Mouse (Mus musculus) CH12.LX (cell line): ENCODE data around the gene Nat9. TPM values are rescaled to one million over a fixed set of nuclear protein-coding genes. Genes with fewer than 3 reads are reported as not detected.

Experiments used
- DNase-seq: peaks from one replicate; pipeline ENCODE4 v3.0.0-alpha.2; 2013; ENCODE audit errors: extremely low read depth
- H3K27ac ChIP-seq: 2 replicates; pipeline ENCODE4 v1.5.1; 2012; ENCODE audit warnings: low read depth, mild to moderate bottlenecking, control low read depth, moderate library complexity; ENCODE audit not compliant: insufficient read depth
- H3K27me3 ChIP-seq: replicated peaks from 2 replicates; pipeline ENCODE3; 2012; ENCODE audit warnings: inconsistent platforms
- H3K36me3 ChIP-seq, 2 experiments: replicated peaks in 1 of 2; 2 replicates each; pipeline versions ENCODE3 to v1.6.1; 2012; ENCODE audit warnings: inconsistent platforms in 1 of 2, low read length in 1 of 2, mild to moderate bottlenecking in 1 of 2, mixed read lengths in 1 of 2, moderate library complexity in 1 of 2; ENCODE audit not compliant: control insufficient read depth in 1 of 2, insufficient read depth in 1 of 2
- H3K4me1 ChIP-seq, 2 experiments: 2 replicates each; pipeline ENCODE4 v1.6.1; 2012; ENCODE audit warnings: inconsistent platforms in 1 of 2, moderate library complexity in 1 of 2; ENCODE audit not compliant: insufficient read depth in 2 of 2, control insufficient read depth in 1 of 2
- H3K4me2 ChIP-seq: 2 replicates; pipeline ENCODE4 v1.6.1; 2012; ENCODE audit warnings: low read depth, mild to moderate bottlenecking, control low read depth; ENCODE audit not compliant: poor library complexity, insufficient read depth, severe bottlenecking
- H3K4me3 ChIP-seq, 3 experiments: fragments of 150-350 bp in 1 of 3; sonication (generic) in 1 of 3; replicated peaks in 1 of 3; 2 replicates each; pipeline versions ENCODE3 to v1.5.1; 2011 to 2012; ENCODE audit warnings: low read depth in 2 of 3, low read length in 2 of 3, mild to moderate bottlenecking in 2 of 3, moderate library complexity in 2 of 3, control low read depth in 1 of 3, improper control_type of control experiment in 1 of 3, inconsistent platforms in 1 of 3, mixed read lengths in 1 of 3; ENCODE audit not compliant: poor library complexity in 1 of 3
- H3K79me2 ChIP-seq: replicated peaks from 2 replicates; pipeline ENCODE4 v1.6.1; 2012; ENCODE audit warnings: mild to moderate bottlenecking, moderate library complexity; ENCODE audit not compliant: control insufficient read depth, poor library complexity, insufficient read depth, severe bottlenecking; ENCODE audit errors: extremely low read depth
- H3K9ac ChIP-seq: 2 replicates; pipeline ENCODE4 v1.6.1; 2012; ENCODE audit warnings: low read depth, mild to moderate bottlenecking, control low read depth, moderate library complexity; ENCODE audit not compliant: insufficient read depth
- H3K9me3 ChIP-seq: replicated peaks from 2 replicates; pipeline ENCODE3; 2012; ENCODE audit warnings: low read length, inconsistent platforms, mixed read lengths
- BHLHE40 ChIP-seq: IDR thresholded peaks from 2 replicates; pipeline ENCODE4 v1.6.1; 2011; ENCODE audit warnings: mild to moderate bottlenecking, low read depth, low read length, improper control_type of control experiment
- EP300 ChIP-seq: IDR thresholded peaks from 2 replicates; pipeline ENCODE4 v1.6.1; 2011; ENCODE audit warnings: low read length, improper control_type of control experiment
- IRF4 ChIP-seq: IDR thresholded peaks from 2 replicates; pipeline ENCODE4 v1.6.1; 2014; ENCODE audit warnings: low read depth, mild to moderate bottlenecking, inconsistent platforms, low read length, improper control_type of control experiment
- JUN ChIP-seq: IDR thresholded peaks from 2 replicates; pipeline ENCODE4 v1.6.1; 2011; ENCODE audit warnings: low read depth, mild to moderate bottlenecking, low read length, improper control_type of control experiment, moderate library complexity; ENCODE audit not compliant: insufficient read depth
- MAX ChIP-seq: IDR thresholded peaks from 2 replicates; pipeline ENCODE4 v1.6.1; 2011; ENCODE audit warnings: low read length, improper control_type of control experiment
- MEF2A ChIP-seq: IDR thresholded peaks from 2 replicates; pipeline ENCODE4 v1.6.1; 2014; ENCODE audit warnings: low read depth, mild to moderate bottlenecking, inconsistent platforms, low read length, improper control_type of control experiment, borderline replicate concordance
- MXI1 ChIP-seq: IDR thresholded peaks from 2 replicates; pipeline ENCODE4 v1.6.1; 2011; ENCODE audit warnings: mild to moderate bottlenecking, low read depth, low read length, improper control_type of control experiment
- MYC ChIP-seq: IDR thresholded peaks from 2 replicates; pipeline ENCODE4 v1.6.1; 2011; ENCODE audit warnings: low read depth, mild to moderate bottlenecking, improper control_type of control experiment, low read length
- NRF1 ChIP-seq: IDR thresholded peaks from 2 replicates; pipeline ENCODE4 v1.6.1; 2014; ENCODE audit warnings: low read depth, mild to moderate bottlenecking, inconsistent platforms, low read length, improper control_type of control experiment, moderate library complexity
- POLR2A ChIP-seq: IDR thresholded peaks from 2 replicates; pipeline ENCODE4 v1.6.1; 2011; ENCODE audit warnings: low read depth, mild to moderate bottlenecking, improper control_type of control experiment, low read length
- POLR2AphosphoS2 ChIP-seq: IDR thresholded peaks from 2 replicates; pipeline ENCODE4 v1.6.1; 2011; ENCODE audit warnings: low read depth, low read length, improper control_type of control experiment
- RAD21 ChIP-seq: IDR thresholded peaks from 2 replicates; pipeline ENCODE4 v1.6.1; 2011; ENCODE audit warnings: low read depth, mild to moderate bottlenecking, low read length, improper control_type of control experiment, moderate library complexity
- RCOR1 ChIP-seq: conservative IDR thresholded peaks from 2 replicates; pipeline ENCODE4 v1.6.1; 2012; ENCODE audit warnings: low read depth, mild to moderate bottlenecking, inconsistent platforms, low read length, improper control_type of control experiment
- TBP ChIP-seq: conservative IDR thresholded peaks from 2 replicates; pipeline ENCODE4 v1.6.1; 2011; ENCODE audit warnings: low read depth, low read length, improper control_type of control experiment
- TCF12 ChIP-seq: IDR thresholded peaks from 2 replicates; pipeline ENCODE4 v1.6.1; 2014; ENCODE audit warnings: low read depth, mild to moderate bottlenecking, inconsistent platforms, low read length, improper control_type of control experiment
- UBTF ChIP-seq: IDR thresholded peaks from 2 replicates; pipeline ENCODE4 v1.6.1; 2012; ENCODE audit warnings: low read depth, mild to moderate bottlenecking, inconsistent platforms, low read length, improper control_type of control experiment, moderate library complexity
- USF1 ChIP-seq: IDR thresholded peaks from 2 replicates; pipeline ENCODE4 v1.6.1; 2014; ENCODE audit warnings: low read depth, mild to moderate bottlenecking, inconsistent platforms, low read length, improper control_type of control experiment
- USF2 ChIP-seq: conservative IDR thresholded peaks from 2 replicates; pipeline ENCODE4 v1.6.1; 2011; ENCODE audit warnings: low read depth, low read length, improper control_type of control experiment
- ZKSCAN1 ChIP-seq: IDR thresholded peaks from 2 replicates; pipeline ENCODE4 v1.6.1; 2012; ENCODE audit warnings: low read depth, inconsistent platforms, low read length, improper control_type of control experiment, borderline replicate concordance
- dilution Hi-C: fragments of 300-500 bp; cut with MboI; formaldehyde crosslinking; loops from 2 replicates; pipeline ENCODE4 v1.14.3; 2020; ENCODE audit warnings: low sequenced_read_pairs; ENCODE audit not compliant: extremely low pct_unique_long_range_greater_than_20kb, extremely low pct_ligation_motif_present
- in situ Hi-C: fragments of 300-500 bp; cut with MboI; formaldehyde crosslinking; loops from 3 replicates; pipeline ENCODE4 v1.14.3; 2019; ENCODE audit warnings: low sequenced_read_pairs, low pct_ligation_motif_present, low pct_unique_long_range_greater_than_20kb, mixed read lengths
- polyA plus RNA-seq: library from polyadenylated mRNA; unstranded; fragments of >175 nt; gene quantifications from 2 replicates; pipeline ENCODE4 v1.2.1, GENCODE M21; 2012; ENCODE audit warnings: low read depth; ENCODE audit not compliant: insufficient read length
- total RNA-seq, 2 experiments: library from RNA; depleted of rRNA; stranded (reverse); fragments of 300-350 nt in 1 of 2; fragments of >200 nt in 1 of 2; gene quantifications; 2 replicates each; pipeline ENCODE4 v1.2.3; 2012 to 2014

Nat9 gene
- total and polyA plus RNA-seq, 3 experiments = 24.1 to 74.0 (median 30.6) TPM

DNA sequence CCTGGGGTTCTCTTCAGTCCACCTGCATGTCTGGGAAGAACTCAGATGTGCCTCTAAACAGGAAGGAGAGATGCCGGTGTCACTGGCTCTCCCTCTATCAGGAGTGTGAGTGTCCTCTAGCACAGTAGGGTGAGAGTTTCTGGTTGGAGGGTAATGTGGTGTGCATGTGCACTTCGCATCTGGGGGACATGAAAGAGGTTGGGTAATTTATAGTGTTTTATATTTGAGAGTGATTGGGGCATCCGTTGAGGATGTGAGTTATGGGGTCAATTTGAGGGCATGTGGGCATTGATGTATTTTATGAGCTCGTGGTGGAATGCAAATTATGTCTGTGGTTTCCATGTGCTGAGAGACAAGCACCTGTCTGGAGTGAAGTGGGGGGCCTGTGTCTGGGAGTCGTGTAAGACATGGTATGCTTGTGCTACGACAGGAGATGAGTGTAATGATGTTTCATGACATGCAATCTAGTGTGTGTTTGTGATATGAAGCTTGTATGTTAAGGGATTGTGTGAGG lies 36.9 kb downstream of the Nat9 start:
- Histone ChIP-seq H3K9ac (no peak overlapping the region), H3K79me2 (no peaks in the 10 kb centered on the region), H3K27me3 (peaks cover 9% of the 10 kb centered on the region), H3K27ac (no peak overlapping the region), H3K4me2 (0 out of 2 replicates have a peak overlapping the region, but pooled peaks have one; percentile 18), H3K4me1 (peaks cover 32 to 50% of the 10 kb centered on the region in 2 experiments), H3K36me3 (peaks cover 3 to 5% of the 10 kb centered on the region in 2 experiments), H3K4me3 (peak overlapping the region in 1 of 3 experiments; percentile 5), H3K9me3 (peaks cover 16% of the 10 kb centered on the region)
- dilution Hi-C loops = no loop called here
- DNase-seq = no peak
- TF ChIP-seq TCF12 (0 out of 2 replicates have a peak, but pooled peaks have one; percentile 11), EP300 (peak; percentile 41; the same call in 1 of the 2 replicates), BHLHE40 (peak; percentile 43), UBTF (no peak)
- in situ Hi-C loops = no loop called here

DNA sequence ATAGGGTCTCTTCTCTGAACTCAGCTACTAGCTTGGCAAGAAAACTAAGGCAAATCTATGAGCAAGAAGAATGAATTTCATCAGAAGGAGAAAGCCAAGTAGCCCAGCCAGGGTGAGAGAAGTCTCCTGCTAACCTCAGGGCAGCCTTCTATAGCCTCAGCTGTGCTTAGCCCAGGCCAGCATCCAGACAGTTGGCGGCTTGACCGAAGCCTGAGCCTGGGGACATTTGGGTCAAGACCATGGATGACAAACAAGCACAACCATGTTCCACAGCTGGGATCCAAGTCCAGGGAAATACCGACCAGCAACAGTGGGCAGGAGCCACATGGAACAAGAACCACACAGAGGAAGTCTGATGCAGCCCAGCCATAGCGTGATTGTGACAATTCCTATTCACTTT lies 39.8 kb downstream of the Nat9 start:
- H3K27ac ChIP-seq = no peak overlapping the region
- no peak overlapping the region for H3K4me2 ChIP-seq
- H3K9ac ChIP-seq = no peak overlapping the region
- peaks cover 16 to 36% of the 10 kb centered on the region in 2 experiments for H3K4me1 ChIP-seq
- no peak for DNase-seq
- H3K9me3 ChIP-seq = peaks cover 16% of the 10 kb centered on the region
- dilution Hi-C loops = no loop called here
- H3K27me3 ChIP-seq = no peaks in the 10 kb centered on the region
- TF ChIP-seq BHLHE40 = no peak
- TF ChIP-seq POLR2AphosphoS2 = no peak
- TF ChIP-seq IRF4 = no peak
- TF ChIP-seq USF2 = no peak
- TF ChIP-seq MYC = no peak
- no peak for TF ChIP-seq POLR2A
- no peak for TF ChIP-seq NRF1
- no peak for TF ChIP-seq ZKSCAN1
- no peaks in the 10 kb centered on the region for H3K79me2 ChIP-seq
- no peak overlapping the region for H3K4me3 ChIP-seq
- H3K36me3 ChIP-seq = peaks cover 3 to 5% of the 10 kb centered on the region in 2 experiments
- in situ Hi-C loops = no loop called here

DNA sequence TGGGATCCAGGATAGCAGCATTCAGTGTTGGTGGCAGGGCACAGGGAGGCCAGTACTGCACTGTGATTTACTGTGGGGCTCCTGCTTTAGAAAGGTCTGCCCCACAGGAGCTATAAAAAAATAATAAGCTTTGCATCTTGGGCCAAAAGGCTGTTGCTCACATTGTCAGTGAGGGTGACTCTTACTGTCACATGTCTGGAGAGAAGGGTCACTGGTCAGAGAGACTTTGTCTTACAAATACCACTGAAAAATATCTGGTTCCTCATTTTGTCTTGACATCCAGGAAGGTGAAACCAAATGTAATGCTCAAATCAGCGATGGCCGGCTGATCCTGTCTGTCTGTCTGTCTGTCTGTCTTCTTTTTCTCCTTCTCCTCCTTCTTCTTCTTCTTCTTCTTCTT lies 45.7 kb downstream of the Nat9 start:
- no peak for DNase-seq
- Histone ChIP-seq H3K4me2 (peak overlapping the region; percentile 45), H3K4me3 (no peak overlapping the region), H3K36me3 (peaks cover 3 to 5% of the 10 kb centered on the region in 2 experiments), H3K27ac (peak overlapping the region; percentile 27; the same call in 1 of the 2 replicates), H3K9ac (no peak overlapping the region; the same call in 1 of the 2 replicates), H3K9me3 (no peaks in the 10 kb centered on the region), H3K27me3 (no peaks in the 10 kb centered on the region), H3K4me1 (peaks cover 26 to 52% of the 10 kb centered on the region in 2 experiments), H3K79me2 (no peaks in the 10 kb centered on the region)
- in situ Hi-C loops = loop anchor here (5.0 kb wide), 1 partner anchor 45 kb away; no protein-coding TSS in a partner anchor
- dilution Hi-C loops = no loop called here
- TF ChIP-seq POLR2AphosphoS2 (no peak), MXI1 (peak; percentile 81), MEF2A (no peak), JUN (peak; percentile 31; the same call in 1 of the 2 replicates), RAD21 (no peak), MAX (peak; percentile 42; the same call in 1 of the 2 replicates), IRF4 (peak; percentile 69; the same call in 1 of the 2 replicates), USF1 (peak; percentile 23), MYC (peak; percentile 83), RCOR1 (no peak), EP300 (peak; percentile 84), TBP (no peak), BHLHE40 (peak; percentile 82)
